Mouse (Mus musculus): ENCODE data around the gene BC052040. TPM values are rescaled to one million over a fixed set of nuclear protein-coding genes. Genes with fewer than 3 reads are reported as not detected.
A peak's percentile ranks its signal among the peaks of the same experiment; 100 is the strongest.

BC052040 gene
- 20.8 and 22.8 TPM in 2 replicates for polyA plus RNA-seq (2016; fragmentation: Nextera tagmentation; extraction: Ambion mirVana)

- peak within 1 kb of the TSS; percentile 76 for H3K4me3 ChIP-seq
- peaks cover 34% of the 10 kb centered on the region for H3K4me1 ChIP-seq
- WGBS = under 1% methylated on average over 41 of the region's 41 CpGs
- H3K9me3 ChIP-seq = no peaks in the 10 kb centered on the region
- H3K27me3 ChIP-seq (replicated peaks; ENCODE audit: low read depth, poor library complexity, severe bottlenecking) = no peaks in the 10 kb centered on the region
- no peaks in the 10 kb centered on the region for H3K36me3 ChIP-seq (replicated peaks)
- peak within 1 kb of the TSS; percentile 92 for H3K27ac ChIP-seq (replicated peaks)
- peak; percentile 91 for DNase-seq (ENCODE audit: low spot score)
These were observed at the start of gene BC052040 for GRCm38 (mm10) chr2:115581241-115581988. Gene BC052040 (plus strand): TSS chr2:115581716.

GRCm38 (mm10) chr2:115538009-115538690 lies 43.4 kb upstream of the BC052040 start:
- DNase-seq (ENCODE audit: low spot score) = no peak
- no peak overlapping the region for H3K4me3 ChIP-seq
- H3K9me3 ChIP-seq = no peaks in the 10 kb centered on the region
- H3K36me3 ChIP-seq (replicated peaks) = no peaks in the 10 kb centered on the region
- peak overlapping the region; percentile 36; the same call in 1 of the 2 replicates for H3K27ac ChIP-seq (replicated peaks)
- H3K27me3 ChIP-seq (replicated peaks; ENCODE audit: low read depth, poor library complexity, severe bottlenecking) = no peaks in the 10 kb centered on the region
- 65% methylated on average over 13 of the region's 13 CpGs for WGBS
- peaks cover 37% of the 10 kb centered on the region for H3K4me1 ChIP-seq

- no peaks in the 10 kb centered on the region for H3K9me3 ChIP-seq
- H3K36me3 ChIP-seq (replicated peaks) = no peaks in the 10 kb centered on the region
- no peaks in the 10 kb centered on the region for H3K27me3 ChIP-seq (replicated peaks; ENCODE audit: low read depth, poor library complexity, severe bottlenecking)
- no peak for DNase-seq (ENCODE audit: low spot score)
- peaks cover 40% of the 10 kb centered on the region for H3K4me1 ChIP-seq
- peak overlapping the region; percentile 36; the same call in 1 of the 2 replicates for H3K27ac ChIP-seq (replicated peaks)
- no peak overlapping the region for H3K4me3 ChIP-seq
- 61% methylated on average over 5 of the region's 5 CpGs for WGBS
These were observed 42.7 kb upstream of the BC052040 start for GRCm38 (mm10) chr2:115538691-115539283.

DNA sequence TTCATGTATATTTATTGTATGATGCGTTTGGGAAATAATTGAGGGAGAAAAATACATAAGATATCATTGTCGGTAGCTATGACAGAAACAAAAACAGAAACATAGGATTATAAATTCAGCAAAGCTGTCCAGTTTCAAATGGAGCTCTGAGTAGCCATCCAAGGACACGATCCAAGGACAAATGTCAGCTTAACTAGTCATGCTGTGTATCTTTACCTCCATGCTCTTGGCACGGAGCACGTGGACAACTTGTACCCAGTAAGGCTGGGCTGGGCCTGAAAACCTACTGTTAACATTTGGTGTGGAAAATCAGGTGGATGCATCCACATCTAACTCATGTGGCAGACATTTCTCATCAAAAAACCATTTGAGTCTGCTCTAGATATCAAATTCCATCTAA lies 41.8 kb upstream of the BC052040 start:
- Histone ChIP-seq H3K4me3 (no peak overlapping the region), H3K27ac (replicated peaks) (no peak overlapping the region), H3K27me3 (replicated peaks; ENCODE audit: low read depth, poor library complexity, severe bottlenecking) (no peaks in the 10 kb centered on the region), H3K4me1 (peaks cover 40% of the 10 kb centered on the region), H3K36me3 (replicated peaks) (no peaks in the 10 kb centered on the region), H3K9me3 (no peaks in the 10 kb centered on the region)
- WGBS = 91% methylated on average over 5 of the region's 5 CpGs
- no peak for DNase-seq (ENCODE audit: low spot score)

GRCm38 (mm10) chr2:115542401-115543123 lies 39.0 kb upstream of the BC052040 start:
- H3K36me3 ChIP-seq (replicated peaks) = no peaks in the 10 kb centered on the region
- H3K27me3 ChIP-seq (replicated peaks; ENCODE audit: low read depth, poor library complexity, severe bottlenecking) = no peaks in the 10 kb centered on the region
- peak overlapping the region; percentile 44; the same call in 1 of the 2 replicates for H3K27ac ChIP-seq (replicated peaks)
- H3K4me1 ChIP-seq = peaks cover 33% of the 10 kb centered on the region
- 42% methylated on average over 11 of the region's 11 CpGs for WGBS
- DNase-seq (ENCODE audit: low spot score) = peak; percentile 50
- H3K4me3 ChIP-seq = no peak overlapping the region
- H3K9me3 ChIP-seq = no peaks in the 10 kb centered on the region

- Histone ChIP-seq H3K4me3 (no peak overlapping the region), H3K27ac (replicated peaks) (peak overlapping the region; percentile 44; the same call in 1 of the 2 replicates), H3K9me3 (no peaks in the 10 kb centered on the region), H3K36me3 (replicated peaks) (no peaks in the 10 kb centered on the region), H3K4me1 (peaks cover 27% of the 10 kb centered on the region), H3K27me3 (replicated peaks; ENCODE audit: low read depth, poor library complexity, severe bottlenecking) (no peaks in the 10 kb centered on the region)
- DNase-seq (ENCODE audit: low spot score) = no peak
- 65% methylated on average over 4 of the region's 4 CpGs for WGBS
These were observed 38.3 kb upstream of the BC052040 start for GRCm38 (mm10) chr2:115543212-115543611.

- no peak overlapping the region for H3K4me3 ChIP-seq
- H3K27me3 ChIP-seq (replicated peaks; ENCODE audit: low read depth, poor library complexity, severe bottlenecking) = no peaks in the 10 kb centered on the region
- no peaks in the 10 kb centered on the region for H3K36me3 ChIP-seq (replicated peaks)
- WGBS = 87% methylated on average over 3 of the region's 3 CpGs
- H3K9me3 ChIP-seq = no peaks in the 10 kb centered on the region
- no peak overlapping the region for H3K27ac ChIP-seq (replicated peaks)
- no peak for DNase-seq (ENCODE audit: low spot score)
- no peaks in the 10 kb centered on the region for H3K4me1 ChIP-seq
These were observed 29.6 kb upstream of the BC052040 start for GRCm38 (mm10) chr2:115551901-115552300.

DNA sequence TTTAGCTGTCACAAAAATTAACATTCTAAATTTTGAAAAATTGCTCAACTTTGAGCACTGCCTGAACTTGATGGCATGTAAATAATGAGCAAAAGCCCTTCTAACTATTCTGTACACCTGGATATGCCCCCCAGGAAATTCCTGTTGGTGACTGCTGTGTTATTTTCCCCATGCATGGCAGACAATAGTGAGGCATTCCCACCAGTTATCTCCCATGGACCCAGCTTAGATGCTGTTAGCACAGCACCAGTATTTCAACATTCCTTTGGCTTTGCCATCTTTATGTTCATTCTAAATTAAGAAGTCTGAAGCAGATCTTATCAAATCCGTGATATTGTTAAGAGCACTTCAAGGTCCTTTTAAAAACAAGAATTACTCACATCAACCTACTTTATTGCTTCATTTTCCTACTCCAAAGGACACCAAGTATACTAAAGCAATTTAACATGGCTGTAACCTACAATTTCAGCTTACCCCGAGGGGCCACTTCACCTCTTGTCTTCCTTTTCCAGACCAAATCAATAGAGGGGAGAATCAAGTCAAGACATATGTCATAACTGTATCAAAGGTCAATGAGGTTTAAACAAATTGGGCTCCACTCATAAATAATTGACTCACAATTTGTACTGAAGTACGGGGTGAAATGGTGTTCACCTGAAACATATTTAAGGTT lies 19.2 kb upstream of the BC052040 start:
- 70% methylated on average over 3 of the region's 3 CpGs for WGBS
- Histone ChIP-seq H3K4me1 (no peaks in the 10 kb centered on the region), H3K9me3 (no peaks in the 10 kb centered on the region), H3K4me3 (no peak overlapping the region), H3K36me3 (replicated peaks) (no peaks in the 10 kb centered on the region), H3K27ac (replicated peaks) (no peak overlapping the region), H3K27me3 (replicated peaks; ENCODE audit: low read depth, poor library complexity, severe bottlenecking) (no peaks in the 10 kb centered on the region)
- DNase-seq (ENCODE audit: low spot score) = no peak

GRCm38 (mm10) chr2:115563436-115564093 lies 18.0 kb upstream of the BC052040 start:
- DNase-seq (ENCODE audit: low spot score) = no peak
- H3K36me3 ChIP-seq (replicated peaks) = no peaks in the 10 kb centered on the region
- no peaks in the 10 kb centered on the region for H3K27me3 ChIP-seq (replicated peaks; ENCODE audit: low read depth, poor library complexity, severe bottlenecking)
- no peak overlapping the region for H3K4me3 ChIP-seq
- no peaks in the 10 kb centered on the region for H3K9me3 ChIP-seq
- no peak overlapping the region for H3K27ac ChIP-seq (replicated peaks)
- WGBS = 86% methylated on average over 6 of the region's 6 CpGs
- H3K4me1 ChIP-seq = no peaks in the 10 kb centered on the region

GRCm38 (mm10) chr2:115571996-115572395 lies 9.5 kb upstream of the BC052040 start:
- no peak for DNase-seq (ENCODE audit: low spot score)
- Histone ChIP-seq H3K27me3 (replicated peaks; ENCODE audit: low read depth, poor library complexity, severe bottlenecking) (no peaks in the 10 kb centered on the region), H3K36me3 (replicated peaks) (no peaks in the 10 kb centered on the region), H3K4me3 (no peak overlapping the region), H3K9me3 (no peaks in the 10 kb centered on the region), H3K27ac (replicated peaks) (no peak overlapping the region), H3K4me1 (no peaks in the 10 kb centered on the region)
- WGBS = 84% methylated on average over 1 of the region's 1 CpGs

DNA sequence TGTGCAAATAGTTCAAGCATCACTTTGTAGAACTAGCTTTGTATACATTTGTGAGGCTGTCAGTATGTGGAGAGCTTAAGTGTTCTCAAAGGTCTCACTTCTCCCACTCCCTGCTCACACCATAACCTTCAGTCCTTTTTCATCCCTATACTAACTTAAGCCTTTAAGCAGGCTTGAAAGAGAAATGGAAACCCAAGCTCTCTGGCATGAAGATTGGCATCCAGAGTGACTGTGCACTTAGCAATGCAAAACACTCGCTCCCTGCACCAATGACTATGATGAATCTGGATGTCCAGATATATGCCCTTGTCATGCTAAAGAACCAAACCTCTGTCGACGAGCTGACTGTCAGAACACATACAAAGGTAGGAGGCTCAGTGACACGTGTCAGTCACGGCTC lies 6.7 kb upstream of the BC052040 start:
- Histone ChIP-seq H3K4me3 (no peak overlapping the region), H3K27ac (replicated peaks) (no peak overlapping the region), H3K36me3 (replicated peaks) (no peaks in the 10 kb centered on the region), H3K4me1 (peaks cover 12% of the 10 kb centered on the region), H3K27me3 (replicated peaks; ENCODE audit: low read depth, poor library complexity, severe bottlenecking) (no peaks in the 10 kb centered on the region), H3K9me3 (no peaks in the 10 kb centered on the region)
- DNase-seq (ENCODE audit: low spot score) = no peak
- 75% methylated on average over 5 of the region's 5 CpGs for WGBS
